Mouse (Mus musculus) megakaryocyte, embryonic 14.5 days (primary cell): ENCODE data around the gene Ppp1r9a. TPM values are rescaled to one million over a fixed set of nuclear protein-coding genes. Genes with fewer than 3 reads are reported as not detected.

Experiments
- H3K27me3 ChIP-seq: replicated peaks from 2 replicates; pipeline ENCODE3; 2012; ENCODE audit warnings: inconsistent platforms
- H3K36me3 ChIP-seq: replicated peaks from 2 replicates; pipeline ENCODE3; 2012; ENCODE audit warnings: low read length, inconsistent platforms, mixed read lengths
- H3K4me1 ChIP-seq: 2 replicates; pipeline ENCODE4 v1.6.1; 2012; ENCODE audit warnings: inconsistent platforms
- H3K4me3 ChIP-seq: replicated peaks from 2 replicates; pipeline ENCODE3; 2012; ENCODE audit warnings: moderate library complexity, mild to moderate bottlenecking, inconsistent platforms
- H3K9me3 ChIP-seq: 2 replicates; pipeline ENCODE4 v1.6.1; 2012; ENCODE audit warnings: inconsistent platforms
- FLI1 ChIP-seq: IDR thresholded peaks from 2 replicates; pipeline ENCODE4 v1.6.1; 2012; ENCODE audit warnings: low read length, inconsistent platforms, mixed read lengths
- GATA1 ChIP-seq: IDR thresholded peaks from 3 replicates; pipeline ENCODE4 v1.6.1; 2012; ENCODE audit warnings: mixed read lengths, low read length, inconsistent platforms, borderline replicate concordance
- polyA plus RNA-seq: library from polyadenylated mRNA; stranded (reverse); fragments of >175 nt; gene quantifications from 2 replicates; pipeline ENCODE4 v1.2.3, GENCODE M21; 2012; ENCODE audit warnings: low replicate concordance; ENCODE audit not compliant: insufficient read depth

Ppp1r9a gene
- polyA plus RNA-seq, 1 experiment, result 2.5 TPM

DNA sequence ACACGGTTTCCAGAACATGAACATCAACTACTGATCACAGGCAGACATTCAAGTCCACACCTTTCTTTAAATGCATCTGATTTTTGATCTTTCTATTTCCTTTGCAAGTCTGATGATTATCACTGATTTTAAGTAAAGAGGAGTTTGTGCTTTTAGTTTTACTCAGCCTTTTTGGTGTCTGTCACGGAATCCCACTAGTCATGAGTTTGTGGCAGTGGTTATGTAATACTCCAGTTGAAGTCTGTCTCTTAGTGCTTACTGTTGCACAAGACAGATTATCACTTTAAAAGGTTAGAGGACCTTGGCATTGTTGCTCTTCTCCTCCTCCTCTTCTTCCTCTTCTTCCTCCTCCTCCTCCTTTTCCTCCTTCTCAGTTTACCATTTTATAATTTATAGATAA, 75.5 kb downstream of the Ppp1r9a start:
- Histone ChIP-seq H3K9me3 (no peaks in the 10 kb centered on the region), H3K36me3 (no peaks in the 10 kb centered on the region), H3K4me3 (no peak overlapping the region), H3K4me1 (0 out of 2 replicates have a peak, but pooled peaks cover 5% of the 10 kb centered on the region), H3K27me3 (peaks cover 4% of the 10 kb centered on the region)
- TF ChIP-seq FLI1, result no peak
- TF ChIP-seq GATA1, result no peak

DNA sequence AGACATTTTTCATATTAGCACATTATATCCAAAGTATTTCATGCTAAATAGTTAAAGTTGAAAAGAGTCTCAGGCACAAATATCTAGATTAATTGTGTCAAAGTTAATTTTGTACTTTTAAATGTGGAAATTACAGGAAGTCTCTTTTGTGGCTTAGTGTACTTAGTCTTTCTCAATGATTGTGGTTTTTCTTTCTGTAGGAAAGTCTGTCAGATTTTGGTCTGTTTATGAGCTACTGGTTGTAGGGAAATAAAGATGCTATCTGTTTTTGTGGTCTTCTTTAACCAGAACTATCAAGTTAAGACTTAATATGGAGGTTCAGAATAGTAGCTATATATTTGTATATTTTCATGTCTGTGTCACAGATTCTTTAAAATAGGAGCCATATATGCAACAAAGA, 76.2 kb downstream of the Ppp1r9a start:
- Histone ChIP-seq H3K27me3 (peaks cover 4% of the 10 kb centered on the region), H3K36me3 (no peaks in the 10 kb centered on the region), H3K4me3 (no peak overlapping the region), H3K9me3 (no peaks in the 10 kb centered on the region), H3K4me1 (0 out of 2 replicates have a peak, but pooled peaks cover 5% of the 10 kb centered on the region)
- no peak for TF ChIP-seq GATA1
- TF ChIP-seq FLI1, result no peak

DNA sequence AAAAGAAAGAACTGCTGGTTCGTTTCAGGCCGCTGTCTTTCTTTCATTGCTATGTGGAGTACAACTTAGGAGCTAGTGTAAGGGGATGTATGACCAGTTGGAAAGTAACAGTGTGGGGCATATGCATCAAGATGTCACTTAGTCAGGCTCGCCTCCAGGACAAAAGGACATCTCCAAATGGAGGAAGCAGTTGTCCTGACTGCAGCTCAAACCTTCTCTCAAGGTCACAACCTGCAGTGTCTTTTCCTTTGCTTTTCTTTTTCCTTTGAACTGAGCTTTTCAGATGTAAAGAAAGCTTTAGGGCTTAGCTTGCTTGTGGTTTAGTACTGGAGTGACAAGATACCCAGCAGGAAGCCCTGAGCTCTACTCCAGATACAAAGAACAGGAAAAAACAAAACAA, 77.4 kb downstream of the Ppp1r9a start:
- no peaks in the 10 kb centered on the region for H3K9me3 ChIP-seq
- TF ChIP-seq FLI1, result no peak
- TF ChIP-seq GATA1, result no peak
- H3K4me1 ChIP-seq, result 0 out of 2 replicates have a peak, but pooled peaks cover 5% of the 10 kb centered on the region
- peaks cover 4% of the 10 kb centered on the region for H3K27me3 ChIP-seq
- H3K36me3 ChIP-seq, result no peaks in the 10 kb centered on the region
- no peak overlapping the region for H3K4me3 ChIP-seq

DNA sequence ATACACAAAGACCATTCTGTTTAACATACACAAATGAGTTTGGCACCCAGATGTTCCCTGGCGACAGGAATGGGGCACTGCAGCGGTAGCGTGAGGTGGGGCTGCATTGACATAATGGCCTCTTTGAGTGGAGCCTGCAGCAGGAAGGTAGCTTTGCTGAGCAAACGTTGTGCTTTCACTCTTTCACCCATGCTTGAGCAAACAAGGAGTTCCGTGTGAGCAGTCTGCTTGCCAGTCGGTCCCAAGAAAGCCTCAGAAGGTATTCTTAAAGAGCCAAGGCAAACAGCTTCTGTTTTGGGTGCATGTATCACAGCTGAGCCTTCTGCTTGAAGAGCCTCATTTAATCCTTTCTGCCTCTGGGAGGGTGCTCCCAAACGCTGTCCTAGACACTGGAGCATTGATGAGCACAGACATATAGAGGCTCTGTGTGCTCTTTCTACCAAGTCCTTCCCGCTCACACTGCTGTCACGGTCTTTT, 80.0 kb downstream of the Ppp1r9a start:
- no peaks in the 10 kb centered on the region for H3K9me3 ChIP-seq
- H3K4me3 ChIP-seq, result peak overlapping the region; percentile 31
- peaks cover 7% of the 10 kb centered on the region for H3K27me3 ChIP-seq
- peaks cover 9% of the 10 kb centered on the region; the same call in 1 of the 2 replicates for H3K4me1 ChIP-seq
- no peaks in the 10 kb centered on the region for H3K36me3 ChIP-seq
- TF ChIP-seq FLI1, result no peak
- no peak for TF ChIP-seq GATA1

DNA sequence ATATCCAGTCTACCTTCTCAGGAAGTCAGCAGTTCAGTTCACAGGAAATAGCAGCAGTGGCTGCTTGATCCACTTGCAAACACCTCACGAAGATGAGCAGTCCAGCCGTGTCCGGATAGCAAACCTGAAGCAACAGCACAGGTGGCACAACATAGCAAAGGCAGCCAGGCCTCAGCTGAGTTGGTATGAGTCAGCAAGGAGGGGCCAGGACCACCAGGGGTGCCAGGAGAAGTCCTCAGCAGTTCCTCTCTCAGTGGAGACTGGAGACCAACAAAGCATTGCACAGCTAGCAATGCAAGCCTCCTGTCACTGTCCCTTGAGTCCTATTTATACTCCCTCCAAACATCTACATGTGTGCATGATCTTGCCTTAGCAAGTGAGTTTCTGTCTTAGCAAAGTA, 83.0 kb downstream of the Ppp1r9a start:
- Histone ChIP-seq H3K4me3 (no peak overlapping the region), H3K27me3 (peaks cover 7% of the 10 kb centered on the region)
- no peak for TF ChIP-seq FLI1
- TF ChIP-seq GATA1, result no peak

DNA sequence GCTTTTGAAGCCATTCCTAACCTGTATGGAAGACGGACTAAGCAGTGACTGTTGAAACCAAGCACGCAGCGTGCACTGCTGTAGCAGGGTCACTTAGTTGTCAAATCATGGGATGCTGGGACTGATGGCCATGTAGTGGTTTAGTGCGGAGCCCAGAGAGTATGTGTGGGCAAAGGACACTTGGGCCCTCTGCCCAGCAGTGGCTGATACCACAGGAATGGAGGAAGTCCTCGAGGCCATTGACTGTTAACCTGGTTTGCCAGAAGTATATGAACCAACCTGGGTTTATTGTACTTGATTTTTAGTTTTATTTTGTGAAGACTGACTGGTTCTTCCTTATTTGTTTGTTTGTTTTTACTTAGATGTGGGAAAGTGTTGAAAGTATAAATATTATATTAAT, 84.4 kb downstream of the Ppp1r9a start:
- H3K36me3 ChIP-seq, result no peaks in the 10 kb centered on the region
- TF ChIP-seq GATA1, result no peak
- TF ChIP-seq FLI1, result no peak
- H3K4me1 ChIP-seq, result peaks cover 3% of the 10 kb centered on the region; the same call in 1 of the 2 replicates
- H3K4me3 ChIP-seq, result no peak overlapping the region
- no peaks in the 10 kb centered on the region for H3K9me3 ChIP-seq
- H3K27me3 ChIP-seq, result peaks cover 4% of the 10 kb centered on the region

More for the DNA sequence above, 83.0 kb downstream of the Ppp1r9a start:
- Histone ChIP-seq H3K9me3 (no peaks in the 10 kb centered on the region), H3K4me1 (peaks cover 3% of the 10 kb centered on the region; the same call in 1 of the 2 replicates), H3K36me3 (no peaks in the 10 kb centered on the region)

DNA sequence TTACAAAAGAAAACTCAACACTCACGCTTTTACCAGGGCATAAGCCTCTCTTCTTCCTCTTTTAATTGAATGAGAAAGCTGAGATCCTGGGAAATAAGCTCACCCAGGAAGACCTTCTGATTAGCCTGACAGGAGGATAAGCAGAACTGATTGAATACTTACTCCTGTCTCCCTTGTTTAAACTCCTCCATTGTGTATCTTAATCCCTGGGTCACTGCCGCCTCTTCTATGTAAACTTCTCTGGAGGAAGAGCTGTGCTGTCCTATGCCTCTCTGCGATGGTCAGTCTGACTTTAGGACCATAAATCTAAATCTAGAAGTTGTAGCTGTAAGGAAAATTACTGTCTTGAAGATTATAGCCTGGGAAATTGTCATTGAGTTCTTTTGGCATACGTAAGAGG, 86.0 kb downstream of the Ppp1r9a start:
- H3K27me3 ChIP-seq, result peaks cover 4% of the 10 kb centered on the region
- peaks cover 3% of the 10 kb centered on the region; the same call in 1 of the 2 replicates for H3K4me1 ChIP-seq
- no peak overlapping the region for H3K4me3 ChIP-seq
- no peaks in the 10 kb centered on the region for H3K9me3 ChIP-seq
- H3K36me3 ChIP-seq, result no peaks in the 10 kb centered on the region
- no peak for TF ChIP-seq FLI1
- no peak for TF ChIP-seq GATA1

DNA sequence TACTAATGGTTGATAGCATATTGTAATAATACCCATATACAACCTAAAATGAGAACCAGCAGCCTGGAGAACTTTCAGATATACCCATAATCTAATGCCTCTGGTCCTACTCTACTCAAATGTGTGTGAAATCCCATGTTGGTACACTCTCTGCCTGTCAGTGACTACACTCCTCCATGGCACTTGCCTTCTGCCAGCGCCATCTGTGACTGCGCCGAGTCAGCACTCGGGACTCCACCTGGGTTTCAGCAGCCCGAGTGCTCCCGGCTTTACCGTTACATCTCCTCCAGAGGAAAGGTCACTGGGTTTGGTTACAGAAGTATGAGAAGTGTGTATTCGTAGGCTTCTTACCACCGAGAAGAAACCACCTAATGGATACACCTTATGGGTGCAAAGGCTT, 89.6 kb downstream of the Ppp1r9a start:
- Histone ChIP-seq H3K9me3 (no peaks in the 10 kb centered on the region), H3K4me3 (no peak overlapping the region), H3K4me1 (no peaks in the 10 kb centered on the region), H3K27me3 (peaks cover 4% of the 10 kb centered on the region), H3K36me3 (no peaks in the 10 kb centered on the region)
- TF ChIP-seq FLI1, result no peak
- no peak for TF ChIP-seq GATA1

DNA sequence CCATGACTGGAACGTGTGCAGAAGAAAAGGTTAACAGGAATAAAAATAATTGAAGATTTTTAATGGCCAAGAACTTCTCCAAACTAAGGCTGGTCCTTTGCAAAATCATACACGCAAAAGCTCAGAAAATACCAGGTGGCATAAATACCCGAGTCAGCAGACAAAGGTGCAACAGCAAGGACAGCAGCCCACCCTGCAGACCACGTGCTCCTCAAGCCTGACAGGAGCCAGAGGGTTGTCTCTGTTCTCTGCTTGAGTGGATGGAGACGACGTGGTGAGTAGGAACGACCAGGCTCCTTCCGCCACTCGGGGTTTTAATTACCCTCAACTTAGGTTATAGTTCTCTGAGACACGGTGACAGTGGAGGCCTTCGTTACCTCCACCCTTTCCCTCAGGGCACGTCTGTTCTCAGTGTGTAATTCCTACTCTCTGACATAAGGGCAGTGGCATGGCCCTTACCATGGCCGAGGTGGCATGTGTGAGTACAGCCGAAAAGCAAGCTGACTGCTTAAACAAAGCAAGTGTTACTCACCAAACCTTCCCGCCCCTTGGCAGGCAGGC, 91.0 kb downstream of the Ppp1r9a start:
- Histone ChIP-seq H3K4me1 (no peaks in the 10 kb centered on the region), H3K9me3 (no peaks in the 10 kb centered on the region), H3K4me3 (no peak overlapping the region), H3K36me3 (no peaks in the 10 kb centered on the region), H3K27me3 (peaks cover 4% of the 10 kb centered on the region)
- no peak for TF ChIP-seq FLI1
- TF ChIP-seq GATA1, result no peak

DNA sequence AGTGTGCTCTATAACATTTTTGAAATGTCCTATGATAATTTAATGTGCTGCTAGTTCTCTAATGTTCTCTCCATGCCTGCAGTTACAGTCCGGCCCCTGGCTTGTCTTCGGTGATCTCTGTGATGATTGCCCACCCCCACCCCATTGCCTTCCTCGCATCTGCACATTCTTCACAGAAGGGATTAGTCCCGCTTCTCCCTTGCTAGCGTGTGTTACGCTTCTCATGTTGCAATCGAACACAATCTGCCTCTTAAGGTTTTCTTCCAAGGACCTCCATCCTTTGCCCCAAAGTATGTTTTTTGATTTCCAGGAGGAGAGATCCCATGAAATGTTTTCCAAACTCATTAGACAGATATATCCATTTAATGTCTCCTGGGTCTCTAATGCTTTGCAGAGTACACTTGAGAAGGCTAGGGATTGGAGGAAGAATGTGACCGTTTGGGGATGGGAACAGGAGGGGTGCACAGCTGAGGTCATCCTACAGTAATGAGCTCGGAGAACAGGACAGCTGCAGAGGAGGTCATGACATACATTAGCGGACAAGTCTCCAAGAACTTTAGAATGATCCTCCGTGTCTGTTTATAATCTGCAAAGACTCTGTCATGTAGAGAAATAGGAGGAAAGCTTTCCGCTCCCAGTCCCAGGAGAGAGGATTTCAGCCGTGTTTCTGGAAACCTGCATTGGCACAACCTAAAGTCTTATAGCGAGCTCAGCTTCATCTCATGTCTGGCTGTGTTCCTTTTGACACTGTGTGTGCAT, 91.6 kb downstream of the Ppp1r9a start:
- Histone ChIP-seq H3K4me1 (no peaks in the 10 kb centered on the region), H3K4me3 (no peak overlapping the region), H3K36me3 (no peaks in the 10 kb centered on the region), H3K9me3 (no peaks in the 10 kb centered on the region), H3K27me3 (peaks cover 4% of the 10 kb centered on the region)
- no peak for TF ChIP-seq GATA1
- no peak for TF ChIP-seq FLI1
